ENCODE assay signal across 8 mouse cellular contexts in genomic region chr1:127989876-127990731, GRCm38 (mm10).
A peak's percentile ranks its signal among the peaks of the same experiment; 100 is the strongest.
DNase-seq lines count a peak whose midpoint lies in the region; ATAC-seq and TF ChIP-seq lines count a peak whose summit lies in the region.

No protein-coding gene starts in this region.

- WGBS in heart, embryonic 15.5 days = 39% methylated on average over 9 of the region's 9 CpGs

- H3K9ac ChIP-seq in heart, embryonic 15.5 days = no peak overlapping the region

- DNase-seq in right cerebral cortex, adult 18-20 months = peak; percentile 48
- no peak for DNase-seq in right cerebral cortex, postnatal 4 days
- DNase-seq in cerebellum, postnatal 10 days = peak; percentile 88 to 89
- DNase-seq in layer of hippocampus, adult 2 months (ENCODE audit: low spot score in 2 of 2) = peak in 1 of 2 experiments; percentile 35
- DNase-seq in testis, postnatal 14 days (ENCODE audit: low spot score) = peak; percentile 18

- peak; percentile 39 for ATAC-seq in heart, embryonic 15.5 days (replicated peaks; ENCODE audit: insufficient number of reproducible peaks, insufficient read depth, low FRiP score, low read depth)
- ATAC-seq in megakaryocyte-erythroid progenitor cell, adult 5-6 weeks (replicated peaks; ENCODE audit: low FRiP score, low TSS enrichment, poor library complexity, severe bottlenecking) = peak; percentile 55
- no peak for ATAC-seq in monocyte, adult 5-6 weeks (replicated peaks; ENCODE audit: insufficient number of reproducible peaks, low FRiP score, low TSS enrichment, poor library complexity, severe bottlenecking)

- H3K4me2 ChIP-seq in heart, embryonic 15.5 days = peak overlapping the region; percentile 31

- H3K4me1 ChIP-seq in heart, embryonic 15.5 days (replicated peaks) = peaks cover 12% of the 10 kb centered on the region

- H3K36me3 ChIP-seq in heart, embryonic 15.5 days = no peaks in the 10 kb centered on the region; the same call in 1 of the 2 replicates

- no peak overlapping the region; the same call in 1 of the 2 replicates for H3K4me3 ChIP-seq in heart, embryonic 15.5 days
- no peak overlapping the region for H3K4me3 ChIP-seq in layer of hippocampus, adult 2 months

- peak overlapping the region; percentile 37; the same call in 1 of the 2 replicates for H3K27ac ChIP-seq in heart, embryonic 15.5 days
- H3K27ac ChIP-seq in layer of hippocampus, adult 2 months = peak overlapping the region; percentile 83

- no peaks in the 10 kb centered on the region for H3K27me3 ChIP-seq in heart, embryonic 15.5 days

- 0 out of 2 replicates have a peak, but pooled peaks have one; percentile 5 for TF ChIP-seq CTCF in layer of hippocampus, adult 2 months (conservative IDR thresholded peaks at IDR 0.05)

- no peaks in the 10 kb centered on the region for H3K9me3 ChIP-seq in heart, embryonic 15.5 days (replicated peaks)
